Mouse (Mus musculus): ENCODE measurements around the gene Gm1604a.
"Not testable (repeated sequence)": the region's sequence is repeated elsewhere in the genome, so short reads cannot be mapped to it uniquely, and the experiment has no call there.

Gene Gm1604a

GRCm38 (mm10) chr17:7069561-7070240 lies 44.3 kb downstream of the Gm1604a start:
- not testable (repeated sequence) for DNase-seq

GRCm38 (mm10) chr17:7074494-7074893 lies 49.1 kb downstream of the Gm1604a start:
- DNase-seq = peak; percentile 71

DNA sequence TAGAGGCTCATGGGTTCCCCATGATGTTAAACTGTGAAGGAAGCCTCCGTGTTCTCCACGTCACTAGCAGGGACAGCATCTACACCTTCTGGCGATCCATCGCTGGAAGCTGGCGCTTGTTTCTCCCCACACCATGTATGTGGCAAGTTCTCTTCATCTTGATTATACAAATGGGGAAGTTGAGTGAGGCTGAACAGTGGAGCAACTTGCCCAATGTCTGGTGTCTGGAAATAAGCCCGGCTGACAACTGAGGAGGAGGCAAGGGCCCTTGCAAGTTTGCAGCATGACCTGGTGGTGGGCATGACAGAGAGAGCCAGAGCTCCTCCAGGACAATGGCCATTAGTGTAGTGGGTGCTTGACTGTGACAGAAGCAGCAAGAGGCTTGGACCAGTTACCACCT lies 50.2 kb downstream of the Gm1604a start:
- DNase-seq = not testable (repeated sequence)

DNA sequence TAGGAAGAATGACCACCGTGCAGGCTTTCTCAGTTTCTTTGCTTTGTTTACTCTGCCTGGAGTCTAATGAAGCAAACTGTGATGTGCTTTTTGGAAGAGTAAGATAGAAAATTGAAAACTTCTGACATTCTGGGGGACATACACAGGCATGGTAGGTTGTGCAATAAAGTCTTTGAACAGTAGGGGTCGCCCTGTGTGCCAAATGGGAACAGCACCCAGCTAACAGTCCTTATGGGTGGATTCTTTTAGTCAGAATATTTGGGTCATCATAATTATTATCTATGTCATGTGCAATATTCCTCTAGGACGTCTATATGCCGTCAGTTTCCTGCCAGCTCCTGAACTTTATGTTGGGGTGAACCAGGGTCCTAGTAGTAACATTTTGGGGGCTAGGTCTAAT lies 54.2 kb downstream of the Gm1604a start:
- DNase-seq = peak; percentile 78

DNA sequence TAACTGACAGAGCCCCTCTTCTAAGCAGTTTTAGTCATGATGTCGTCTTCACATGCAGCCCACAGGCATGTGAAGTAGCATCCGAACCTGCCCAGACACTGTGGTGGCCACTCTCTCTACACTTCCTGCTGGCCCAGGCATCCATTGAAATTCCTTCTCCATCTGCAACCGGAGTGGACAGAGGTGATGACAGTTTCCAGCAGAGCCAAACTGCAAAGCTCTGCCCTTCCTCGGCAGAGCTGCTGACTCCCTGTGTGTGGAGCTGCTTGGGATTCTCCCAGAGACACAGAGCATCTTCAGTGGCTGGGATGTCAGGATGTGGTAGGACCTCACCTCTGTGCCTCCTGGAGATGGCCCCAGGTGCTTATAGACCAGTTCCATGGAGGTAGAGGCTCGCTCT lies 59.2 kb downstream of the Gm1604a start:
- not testable (repeated sequence) for DNase-seq

DNA sequence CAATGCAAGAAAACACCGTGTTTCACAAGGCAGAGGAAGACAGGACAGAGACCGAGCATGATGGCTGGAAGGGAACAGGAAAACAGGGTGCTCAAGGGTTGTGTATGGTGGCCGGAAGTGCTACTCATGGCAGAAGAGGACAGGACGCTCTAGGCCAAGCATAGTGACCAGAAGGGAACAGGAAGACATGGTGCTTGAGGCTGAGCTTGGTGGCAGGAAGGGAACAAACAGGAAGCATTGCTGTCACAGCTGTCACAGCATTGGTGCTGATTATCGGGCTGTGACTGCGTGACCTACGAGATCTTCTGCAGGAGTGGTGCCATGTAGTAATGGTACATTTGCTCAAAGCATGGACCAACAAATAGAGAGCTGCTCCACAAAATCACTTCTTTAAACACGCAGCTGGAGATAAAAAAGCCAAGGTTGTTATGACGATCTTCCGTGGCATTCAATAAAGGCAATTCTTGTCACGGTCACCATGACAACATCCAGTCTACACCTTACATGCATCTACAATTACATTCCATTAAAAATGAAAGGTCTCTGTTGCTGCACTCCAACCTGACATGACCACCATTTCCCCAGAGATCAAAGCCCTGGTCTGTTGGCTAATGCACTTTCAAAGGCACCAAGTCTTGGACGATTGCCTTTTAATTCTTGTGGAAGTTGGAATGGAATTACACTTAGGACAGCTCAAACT lies 60.3 kb downstream of the Gm1604a start:
- DNase-seq = not testable (repeated sequence)

DNA sequence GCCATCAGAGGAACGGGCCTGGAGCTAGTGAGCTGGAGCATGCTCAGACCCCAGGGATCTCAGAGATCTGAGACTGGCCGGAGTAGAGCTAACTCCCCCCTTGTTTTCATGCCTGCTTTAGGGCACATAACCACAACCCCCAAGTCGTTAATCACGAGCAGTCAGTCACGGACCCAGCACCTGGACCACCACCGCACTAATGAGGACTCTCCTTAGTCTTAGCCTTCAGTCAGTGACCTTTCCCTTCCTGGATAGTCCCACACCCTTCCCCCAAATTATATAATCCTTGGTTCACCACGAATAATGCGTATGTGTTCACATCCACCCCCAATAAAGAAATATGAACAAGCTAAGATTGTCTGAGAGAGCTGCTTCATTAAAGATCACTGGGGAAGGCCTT lies 61.5 kb downstream of the Gm1604a start:
- DNase-seq = not testable (repeated sequence)

GRCm38 (mm10) chr17:7097835-7098519 lies 72.6 kb downstream of the Gm1604a start:
- not testable (repeated sequence) for DNase-seq

DNA sequence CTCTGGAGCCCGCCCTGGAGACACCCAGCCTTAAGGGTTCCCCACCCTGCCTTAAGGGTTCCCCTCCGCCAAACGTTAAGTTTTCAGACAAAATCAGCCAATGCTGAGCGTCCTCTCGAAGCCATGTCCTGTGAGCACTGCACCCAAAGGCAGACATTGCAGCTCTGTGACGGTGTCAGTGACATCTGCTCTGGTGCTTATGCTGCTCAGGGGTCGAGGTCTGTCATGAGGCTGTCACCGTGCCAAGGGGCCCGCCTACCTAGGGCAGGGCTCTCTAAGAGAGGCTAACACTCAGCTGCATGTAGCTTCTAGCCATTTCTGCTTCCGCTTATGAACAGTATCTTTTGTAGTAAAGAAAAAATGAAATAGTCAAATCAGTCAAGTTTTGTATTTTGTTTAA lies 73.7 kb downstream of the Gm1604a start:
- DNase-seq = not testable (repeated sequence)

DNA sequence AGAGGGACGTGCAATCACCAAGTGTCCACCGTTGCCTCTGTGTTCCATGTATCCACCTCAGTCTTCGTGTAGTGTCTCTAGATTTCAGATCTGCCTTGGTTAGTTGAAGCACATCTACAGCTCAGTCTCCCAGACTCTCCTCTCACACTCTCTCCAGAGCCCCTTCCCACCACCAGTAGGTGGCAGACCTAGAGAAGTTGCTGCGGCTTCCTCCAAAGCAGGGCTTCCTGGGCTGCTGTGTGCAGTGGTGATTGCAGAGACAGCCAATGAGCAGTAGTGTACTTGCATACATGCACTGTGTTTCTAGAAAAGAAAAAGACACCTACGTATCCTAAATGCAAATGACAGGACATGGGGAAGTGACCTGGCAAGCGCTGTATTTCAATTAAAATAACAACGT lies 77.6 kb downstream of the Gm1604a start:
- DNase-seq = not testable (repeated sequence)

DNA sequence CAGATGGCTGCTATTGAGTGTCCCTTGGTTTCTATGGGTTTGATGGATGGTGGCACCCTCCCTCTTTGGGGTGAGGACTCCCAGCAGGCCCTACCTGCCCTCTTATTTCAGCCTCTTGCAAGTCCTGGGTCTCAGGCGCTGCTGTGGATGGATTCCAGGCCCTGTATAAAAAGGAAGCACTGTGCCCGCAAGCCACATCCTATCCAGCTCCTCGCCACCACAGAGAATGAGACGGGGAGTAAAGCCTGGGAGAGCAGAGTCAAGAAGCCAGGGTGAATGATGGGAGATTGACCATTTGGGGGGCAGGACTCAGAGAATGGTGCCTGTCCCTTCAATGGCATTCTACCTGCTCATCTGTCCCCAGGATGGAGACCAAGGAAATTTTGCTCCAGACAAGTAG lies 86.3 kb downstream of the Gm1604a start:
- not testable (repeated sequence) for DNase-seq

DNA sequence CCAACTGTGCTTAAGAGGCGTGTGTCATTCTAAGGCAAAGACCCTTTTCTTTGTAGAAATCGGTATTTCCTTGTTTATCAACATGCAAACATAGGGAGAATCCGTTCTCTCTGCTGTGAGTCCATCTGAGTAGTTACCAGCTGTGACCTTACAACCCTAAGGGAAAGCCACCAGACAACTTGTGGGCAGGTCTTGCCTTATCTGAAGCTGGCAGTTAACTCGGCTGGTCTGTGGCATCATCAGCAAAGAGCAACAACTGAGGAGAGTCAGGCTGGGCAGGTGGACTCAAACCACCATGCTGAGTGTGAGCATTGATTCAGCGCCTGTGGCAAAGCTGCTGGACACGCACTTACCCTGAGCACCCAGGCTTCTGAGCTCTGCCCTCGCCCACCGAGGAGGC lies 90.9 kb downstream of the Gm1604a start:
- not testable (repeated sequence) for DNase-seq

- DNase-seq = not testable (repeated sequence)
Measured at GRCm38 (mm10) chr17:7120835-7121234, 95.5 kb downstream of the Gm1604a start.

DNA sequence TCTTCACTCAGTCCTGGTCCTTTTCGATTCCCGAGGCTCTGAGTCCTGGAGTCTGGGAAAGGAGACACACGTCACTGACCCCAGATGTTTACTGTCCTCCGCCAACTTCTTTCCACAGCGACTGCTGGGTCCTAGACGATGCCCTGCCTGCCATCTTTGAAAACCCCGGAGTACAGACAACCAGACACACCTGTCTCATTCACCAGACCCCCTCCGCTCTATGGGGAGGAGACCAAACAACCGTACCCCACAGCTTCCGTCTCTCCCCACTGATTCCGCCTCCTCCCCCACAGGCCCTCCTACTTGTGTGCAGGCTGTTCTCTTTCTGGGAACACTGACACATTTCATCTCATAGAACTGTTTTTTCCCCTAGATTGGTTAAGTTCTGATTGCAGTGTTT lies 97.2 kb downstream of the Gm1604a start:
- DNase-seq = not testable (repeated sequence)

GRCm38 (mm10) chr17:7126475-7126874 lies 101.1 kb downstream of the Gm1604a start:
- DNase-seq = not testable (repeated sequence)

- not testable (repeated sequence) for DNase-seq
Measured at GRCm38 (mm10) chr17:7134002-7134401, 108.6 kb downstream of the Gm1604a start.

- not testable (repeated sequence) for DNase-seq
Measured at GRCm38 (mm10) chr17:7135277-7135676, 109.9 kb downstream of the Gm1604a start.
